Mouse (Mus musculus) MEL (cell line): Measurements from ENCODE around the gene Dusp19. TPM values are rescaled to one million over a fixed set of nuclear protein-coding genes. Genes with fewer than 3 reads are reported as not detected.
A peak's percentile ranks its signal among the peaks of the same experiment; 100 is the strongest.

Experiments used
- DNase-seq: peaks from one replicate; pipeline ENCODE4 v3.0.0; 2011; ENCODE audit warnings: low read depth, low spot score
- H3K27ac ChIP-seq: 2 replicates; pipeline ENCODE4 v1.5.1; 2012; ENCODE audit warnings: low read depth, mild to moderate bottlenecking, control low read depth, low read length, moderate library complexity; ENCODE audit not compliant: control insufficient read depth
- H3K27me3 ChIP-seq, 2 experiments: fragments of 150-350 bp in 1 of 2; sonication (generic) in 1 of 2; 2 replicates each; pipeline ENCODE4 v1.6.1; 2012; ENCODE audit warnings: low read length in 2 of 2, mild to moderate bottlenecking in 2 of 2, improper control_type of control experiment in 1 of 2, moderate library complexity in 1 of 2; ENCODE audit not compliant: insufficient read depth in 2 of 2, control insufficient read depth in 1 of 2
- H3K36me3 ChIP-seq, 2 experiments: 2 replicates each; pipeline ENCODE4 v1.6.1; 2012 to 2014; ENCODE audit warnings: low read length in 2 of 2, improper control_type of control experiment in 1 of 2, inconsistent platforms in 1 of 2, mild to moderate bottlenecking in 1 of 2; ENCODE audit not compliant: insufficient read depth in 2 of 2, control insufficient read depth in 1 of 2
- H3K4me1 ChIP-seq, 2 experiments: fragments of 150-350 bp in 1 of 2; sonication (generic) in 1 of 2; 2 replicates each; pipeline ENCODE4 v1.6.1; 2012; ENCODE audit warnings: low read length in 2 of 2, improper control_type of control experiment in 1 of 2, mild to moderate bottlenecking in 1 of 2; ENCODE audit not compliant: insufficient read depth in 2 of 2, control insufficient read depth in 1 of 2
- H3K4me3 ChIP-seq, 2 experiments: fragments of 150-350 bp in 1 of 2; sonication (generic) in 1 of 2; 2 replicates each; pipeline ENCODE4 v1.5.1; 2012; ENCODE audit warnings: low read depth in 2 of 2, low read length in 2 of 2, mild to moderate bottlenecking in 2 of 2, moderate library complexity in 2 of 2, control low read depth in 1 of 2, improper control_type of control experiment in 1 of 2; ENCODE audit not compliant: control insufficient read depth in 1 of 2, insufficient read depth in 1 of 2
- H3K79me2 ChIP-seq: 2 replicates; pipeline ENCODE4 v1.6.1; 2012; ENCODE audit warnings: mild to moderate bottlenecking, low read length, moderate library complexity; ENCODE audit not compliant: control insufficient read depth, poor library complexity, insufficient read depth
- H3K9ac ChIP-seq: 2 replicates; pipeline ENCODE4 v1.6.1; 2012; ENCODE audit warnings: low read depth, mild to moderate bottlenecking, control low read depth, low read length, moderate library complexity; ENCODE audit not compliant: control insufficient read depth, poor library complexity, severe bottlenecking
- H3K9me3 ChIP-seq: fragments of 150-350 bp; sonication (generic); replicated peaks from 2 replicates; pipeline ENCODE4 v1.6.1; 2012; ENCODE audit warnings: mild to moderate bottlenecking, low read length, improper control_type of control experiment, moderate library complexity; ENCODE audit not compliant: insufficient read depth
- BHLHE40 ChIP-seq: IDR thresholded peaks from 2 replicates; pipeline ENCODE4 v1.6.1; 2012; ENCODE audit warnings: low read depth, mild to moderate bottlenecking, inconsistent platforms, low read length, improper control_type of control experiment, borderline replicate concordance
- CHD2 ChIP-seq: IDR thresholded peaks from 2 replicates; pipeline ENCODE4 v1.6.1; 2011; ENCODE audit warnings: low read length, improper control_type of control experiment
- CTCF ChIP-seq, 3 experiments: IDR thresholded peaks in 2 of 3; conservative IDR thresholded peaks in 1 of 3; 2 replicates each; pipeline ENCODE4 v1.5.1; 2011 to 2012; ENCODE audit warnings: low read length in 3 of 3, low read depth in 2 of 3, mild to moderate bottlenecking in 2 of 3, improper control_type of control experiment in 1 of 3, inconsistent platforms in 1 of 3, mixed read lengths in 1 of 3, moderate library complexity in 1 of 3; ENCODE audit not compliant: control insufficient read depth in 1 of 3, insufficient read depth in 1 of 3, poor library complexity in 1 of 3, severe bottlenecking in 1 of 3
- E2F4 ChIP-seq: IDR thresholded peaks from 2 replicates; pipeline ENCODE4 v1.6.1; 2011; ENCODE audit warnings: low read depth, low read length, improper control_type of control experiment, borderline replicate concordance
- ELF1 ChIP-seq: IDR thresholded peaks from 2 replicates; pipeline ENCODE4 v1.6.1; 2014; ENCODE audit warnings: low read depth, mild to moderate bottlenecking, inconsistent platforms, low read length, improper control_type of control experiment, moderate library complexity
- EP300 ChIP-seq, 2 experiments: IDR thresholded peaks; 2 replicates each; pipeline ENCODE4 v1.6.1; 2011; ENCODE audit warnings: improper control_type of control experiment in 2 of 2, low read length in 2 of 2, low read depth in 1 of 2, mild to moderate bottlenecking in 1 of 2
- ETS1 ChIP-seq: IDR thresholded peaks from 2 replicates; pipeline ENCODE4 v1.6.1; 2012; ENCODE audit warnings: low read depth, mild to moderate bottlenecking, inconsistent platforms, low read length, improper control_type of control experiment, moderate library complexity
- GABPA ChIP-seq: IDR thresholded peaks from 2 replicates; pipeline ENCODE4 v1.6.1; 2012; ENCODE audit warnings: low read depth, mild to moderate bottlenecking, inconsistent platforms, low read length, improper control_type of control experiment, moderate library complexity
- GATA1 ChIP-seq: IDR thresholded peaks from 2 replicates; pipeline ENCODE4 v1.6.1; 2011; ENCODE audit warnings: low read depth, low read length, improper control_type of control experiment
- HCFC1 ChIP-seq: IDR thresholded peaks from 2 replicates; pipeline ENCODE4 v1.6.1; 2012; ENCODE audit warnings: low read depth, mild to moderate bottlenecking, inconsistent platforms, low read length, improper control_type of control experiment, moderate library complexity
- JUND ChIP-seq: IDR thresholded peaks from 2 replicates; pipeline ENCODE4 v1.6.1; 2011; ENCODE audit warnings: low read depth, mild to moderate bottlenecking, improper control_type of control experiment, low read length
- KAT2A ChIP-seq: conservative IDR thresholded peaks from 2 replicates; pipeline ENCODE4 v1.6.1; 2012; ENCODE audit warnings: low read depth, low read length, improper control_type of control experiment, inconsistent platforms
- MAFK ChIP-seq: IDR thresholded peaks from 2 replicates; pipeline ENCODE4 v1.6.1; 2011; ENCODE audit warnings: low read depth, mild to moderate bottlenecking, low read length, improper control_type of control experiment, borderline replicate concordance
- MAX ChIP-seq: IDR thresholded peaks from 2 replicates; pipeline ENCODE4 v1.6.1; 2011; ENCODE audit warnings: low read length, improper control_type of control experiment
- MAZ ChIP-seq: IDR thresholded peaks from 2 replicates; pipeline ENCODE4 v1.6.1; 2012; ENCODE audit warnings: low read depth, mild to moderate bottlenecking, inconsistent platforms, low read length, improper control_type of control experiment
- MEF2A ChIP-seq: IDR thresholded peaks from 2 replicates; pipeline ENCODE4 v1.6.1; 2014; ENCODE audit warnings: low read depth, mild to moderate bottlenecking, inconsistent platforms, low read length, improper control_type of control experiment; ENCODE audit not compliant: poor library complexity, insufficient replicate concordance, severe bottlenecking; ENCODE audit errors: extremely low read depth
- MXI1 ChIP-seq: IDR thresholded peaks from 2 replicates; pipeline ENCODE4 v1.6.1; 2011; ENCODE audit warnings: mild to moderate bottlenecking, low read depth, low read length, improper control_type of control experiment
- MYC ChIP-seq: IDR thresholded peaks from 2 replicates; pipeline ENCODE4 v1.6.1; 2011; ENCODE audit warnings: low read depth, mild to moderate bottlenecking, low read length, improper control_type of control experiment, moderate library complexity
- NELFE ChIP-seq: IDR thresholded peaks from 2 replicates; pipeline ENCODE4 v1.6.1; 2011; ENCODE audit warnings: low read depth, low read length, improper control_type of control experiment
- NRF1 ChIP-seq: IDR thresholded peaks from 2 replicates; pipeline ENCODE4 v1.6.1; 2014; ENCODE audit warnings: low read depth, mild to moderate bottlenecking, inconsistent platforms, low read length, improper control_type of control experiment, moderate library complexity; ENCODE audit not compliant: poor library complexity, insufficient read depth, severe bottlenecking
- POLR2AphosphoS5 ChIP-seq: IDR thresholded peaks from 2 replicates; pipeline ENCODE4 v1.6.1; 2012; ENCODE audit warnings: low read depth, borderline replicate concordance, mild to moderate bottlenecking, inconsistent platforms, low read length, moderate library complexity, mixed read lengths
- RAD21 ChIP-seq: IDR thresholded peaks from 2 replicates; pipeline ENCODE4 v1.6.1; 2011; ENCODE audit warnings: mild to moderate bottlenecking, low read depth, low read length, improper control_type of control experiment
- RCOR1 ChIP-seq: IDR thresholded peaks from 2 replicates; pipeline ENCODE4 v1.6.1; 2012; ENCODE audit warnings: low read depth, mild to moderate bottlenecking, inconsistent platforms, low read length, improper control_type of control experiment
- SIN3A ChIP-seq: IDR thresholded peaks from 2 replicates; pipeline ENCODE4 v1.6.1; 2012; ENCODE audit warnings: low read length, improper control_type of control experiment, inconsistent platforms
- SMC3 ChIP-seq: IDR thresholded peaks from 2 replicates; pipeline ENCODE4 v1.6.1; 2011; ENCODE audit warnings: low read depth, low read length, improper control_type of control experiment
- TAL1 ChIP-seq: IDR thresholded peaks from 2 replicates; pipeline ENCODE4 v1.6.1; 2012; ENCODE audit warnings: mild to moderate bottlenecking, inconsistent platforms, low read length, moderate library complexity, mixed read lengths
- TCF12 ChIP-seq: IDR thresholded peaks from 2 replicates; pipeline ENCODE4 v1.6.1; 2014; ENCODE audit warnings: low read depth, mild to moderate bottlenecking, inconsistent platforms, low read length, improper control_type of control experiment, moderate library complexity
- UBTF ChIP-seq: IDR thresholded peaks from 2 replicates; pipeline ENCODE4 v1.6.1; 2012; ENCODE audit warnings: low read depth, mild to moderate bottlenecking, inconsistent platforms, low read length, improper control_type of control experiment, moderate library complexity, borderline replicate concordance; ENCODE audit not compliant: insufficient read depth
- USF1 ChIP-seq: IDR thresholded peaks from 2 replicates; pipeline ENCODE4 v1.6.1; 2014; ENCODE audit warnings: low read depth, mild to moderate bottlenecking, inconsistent platforms, low read length, improper control_type of control experiment, moderate library complexity
- USF2 ChIP-seq, 2 experiments: IDR thresholded peaks; 2 replicates each; pipeline ENCODE4 v1.6.1; 2011 to 2012; ENCODE audit warnings: improper control_type of control experiment in 2 of 2, low read length in 2 of 2, borderline replicate concordance in 1 of 2, inconsistent platforms in 1 of 2, low read depth in 1 of 2, mild to moderate bottlenecking in 1 of 2; ENCODE audit not compliant: insufficient read depth in 1 of 2
- ZC3H11A ChIP-seq: IDR thresholded peaks from 2 replicates; pipeline ENCODE4 v1.6.1; 2012; ENCODE audit warnings: low read depth, mild to moderate bottlenecking, inconsistent platforms, low read length, improper control_type of control experiment
- ZMIZ1 ChIP-seq: IDR thresholded peaks from 2 replicates; pipeline ENCODE4 v1.6.1; 2012; ENCODE audit warnings: low read depth, mild to moderate bottlenecking, inconsistent platforms, low read length, improper control_type of control experiment, moderate library complexity
- polyA plus RNA-seq, 2 experiments: library from polyadenylated mRNA; stranded (reverse) in 1 of 2; unstranded in 1 of 2; fragments of >175 nt in 1 of 2; fragments of >200 nt in 1 of 2; gene quantifications; 2 replicates each; pipeline versions ENCODE4 v1.2.1 to v1.2.4; 2012; ENCODE audit warnings: low replicate concordance in 2 of 2, low read depth in 1 of 2; ENCODE audit not compliant: insufficient read length in 2 of 2, insufficient read depth in 1 of 2, missing spikeins in 1 of 2
- total RNA-seq: library from RNA; depleted of rRNA; stranded (reverse); fragments of 300-350 nt; gene quantifications from 2 replicates; pipeline ENCODE4 v1.2.3, GENCODE M21; 2012

Dusp19 gene
- total and polyA plus RNA-seq, 3 experiments, result 14.9 to 16.1 TPM; not detected in 1

- H3K4me3 ChIP-seq, result peak within 1 kb of the TSS; percentile 74 to 84
- TF ChIP-seq E2F4, result no peak
- TF ChIP-seq POLR2AphosphoS5, result no peak
- TF ChIP-seq RAD21, result no peak
- TF ChIP-seq TCF12, result peak; percentile 25; the same call in 1 of the 2 replicates
- TF ChIP-seq ZMIZ1, result no peak
- TF ChIP-seq GABPA, result no peak
- TF ChIP-seq CTCF (IDR thresholded peaks at IDR 0.05 in 2 of 3, conservative IDR thresholded peaks at IDR 0.05 in 1 of 3; ENCODE audit: control insufficient read depth in 1 of 3, insufficient read depth in 1 of 3, low read depth in 2 of 3, low read length in 3 of 3, poor library complexity in 1 of 3, severe bottlenecking in 1 of 3), result peak in 2 of 3 experiments; percentile 56 to 73; a peak in 5 of 6 replicates
- TF ChIP-seq GATA1, result no peak
- TF ChIP-seq ELF1, result peak; percentile 43; the same call in 1 of the 2 replicates
- no peak for TF ChIP-seq ETS1
- no peak for TF ChIP-seq RCOR1
- 0 out of 2 replicates have a peak, but pooled peaks have one; percentile 4 for TF ChIP-seq ZC3H11A
- TF ChIP-seq HCFC1, result no peak
- no peak for TF ChIP-seq MEF2A
- TF ChIP-seq NELFE, result 0 out of 2 replicates have a peak, but pooled peaks have one; percentile 32
- TF ChIP-seq UBTF, result 0 out of 2 replicates have a peak, but pooled peaks have one; percentile 29
- TF ChIP-seq SIN3A, result 0 out of 2 replicates have a peak, but pooled peaks have one; percentile 33
- peak; percentile 19; the same call in 1 of the 2 replicates for TF ChIP-seq TAL1
- TF ChIP-seq CHD2, result no peak
- no peak for TF ChIP-seq MAFK
- TF ChIP-seq USF2 (IDR thresholded peaks at IDR 0.05; ENCODE audit: borderline replicate concordance in 1 of 2, insufficient read depth in 1 of 2, low read depth in 1 of 2, low read length in 2 of 2), result no peak
- no peak for TF ChIP-seq KAT2A
- TF ChIP-seq MAX, result peak; percentile 30; the same call in 1 of the 2 replicates
- TF ChIP-seq EP300 (IDR thresholded peaks at IDR 0.05; ENCODE audit: low read depth in 1 of 2, low read length in 2 of 2), result no peak
- no peak for TF ChIP-seq MAZ
- no peak for TF ChIP-seq SMC3
- TF ChIP-seq USF1, result peak; percentile 86
- TF ChIP-seq MXI1, result peak; percentile 31; the same call in 1 of the 2 replicates
- no peak for TF ChIP-seq NRF1
- TF ChIP-seq JUND, result no peak
- no peak for TF ChIP-seq MYC
- TF ChIP-seq BHLHE40, result no peak; the same call in 1 of the 2 replicates
- DNase-seq, result peak; percentile 67
- H3K4me1 ChIP-seq, result peaks cover 3 to 9% of the 10 kb centered on the region in 2 experiments
- H3K9me3 ChIP-seq, result no peaks in the 10 kb centered on the region
- H3K27ac ChIP-seq, result peak within 1 kb of the TSS; percentile 19; the same call in 1 of the 2 replicates
- peaks cover 1% of the 10 kb centered on the region for H3K79me2 ChIP-seq
- H3K36me3 ChIP-seq, result peaks cover 0 to 3% of the 10 kb centered on the region in 2 experiments; a peak in 2 of 4 replicates
- H3K27me3 ChIP-seq, result peaks cover 3 to 5% of the 10 kb centered on the region in 2 experiments; a peak in 3 of 4 replicates
- peak within 1 kb of the TSS; percentile 79 for H3K9ac ChIP-seq
Measured at GRCm38 (mm10) chr2:80581043-80581711, 35.7 kb upstream of the Dusp19 start, which contains the start of gene Nckap1. Nckap1 (minus strand) TSS chr2:80581380.
